Mouse (Mus musculus) erythroblast, embryonic 14.5 days (primary cell): ENCODE measurements around the gene Xaf1.

Experiments
- GATA1 ChIP-seq: IDR thresholded peaks from 2 replicates; pipeline ENCODE4 v1.6.1; 2012; ENCODE audit warnings: low read length, inconsistent platforms, mixed read lengths
- TAL1 ChIP-seq: IDR thresholded peaks from 3 replicates; pipeline ENCODE4 v1.6.1; 2012; ENCODE audit warnings: low read length, inconsistent platforms, mixed read lengths

GRCm38 (mm10) chr11:72325701-72326100 is 24.3 kb downstream of the Xaf1 start:
- TF ChIP-seq GATA1 (no peak), TAL1 (no peak)
